Mouse (Mus musculus) megakaryocyte, embryonic 14.5 days (primary cell): ENCODE measurements at regions not wholly inside any gene's neighbourhood (a gene's known extent, or its start where the extent isn't known, plus 50 kb on each side); places are given as distances from the start of the nearest gene placed in this dataset.

Experiments used
- FLI1 ChIP-seq: IDR thresholded peaks from 2 replicates; pipeline ENCODE4 v1.6.1; 2012; ENCODE audit warnings: low read length, inconsistent platforms, mixed read lengths
- GATA1 ChIP-seq: IDR thresholded peaks from 3 replicates; pipeline ENCODE4 v1.6.1; 2012; ENCODE audit warnings: mixed read lengths, low read length, inconsistent platforms, borderline replicate concordance

- TF ChIP-seq GATA1 (no peak), FLI1 (no peak)
These were observed 69.7 kb downstream of the Vcpkmt start for GRCm38 (mm10) chr12:69513166-69513565.
